Mouse (Mus musculus) layer of hippocampus, adult 6 months (tissue): Measurements from ENCODE around the gene Pls1. TPM values are rescaled to one million over a fixed set of nuclear protein-coding genes. Genes with fewer than 3 reads are reported as not detected.

Experiments
- long read RNA-seq, 2 experiments: library from polyadenylated mRNA; unstranded; transcript quantifications; one replicate each; pipeline ENCODE4 v2.0.0; 2019 to 2020
- polyA plus RNA-seq: library from polyadenylated mRNA; unstranded; fragments of <200 nt; fragmentation: Nextera tagmentation; gene quantifications from 2 replicates; pipeline ENCODE4 v1.2.3, GENCODE M21; 2021

Gene Pls1
- 6.7 and 7.9 TPM in 2 replicates for polyA plus RNA-seq
- long read RNA-seq, experiment 1, partial matches to known transcripts = 1 of 3 reads
- long read RNA-seq, experiment 1, other reads (novel, unspliced or antisense) = 0 of 3 reads
- long read RNA-seq, experiment 2, transcript Pls1-201 (16 exons, 3,704 nt) = major isoform, 23 of 33 reads
- long read RNA-seq, experiment 2, partial matches to known transcripts = 3 of 33 reads
- long read RNA-seq, experiment 2, other reads (novel, unspliced or antisense) = 7 of 33 reads

GRCm38 (mm10) chr9:95844825-95845460, at the start of gene Pls1:
Gene Pls1 (minus strand): TSS chr9:95845311.

GRCm38 (mm10) chr9:95857414-95858026, 12.4 kb upstream of the Pls1 start, which contains the start of gene Atr:
Gene Atr (plus strand): TSS chr9:95857597.

GRCm38 (mm10) chr9:95750037-95750511, 95.0 kb downstream of the Pls1 start, which contains the start of gene Trpc1:
Gene Trpc1 (minus strand): TSS chr9:95750375.

Other genes with a start within 250 kb of the Pls1 start
- 2.1 and 5.9 TPM in 2 replicates for gene Pcolce2, start 207.7 kb downstream of the Pls1 start, polyA plus RNA-seq
- gene Trpc1, start 94.9 kb downstream of the Pls1 start, polyA plus RNA-seq = 3.5 and 3.8 TPM in 2 replicates
- 0.87 and 1.4 TPM in 2 replicates for gene Atr, start 12.3 kb upstream of the Pls1 start, polyA plus RNA-seq
- gene Xrn1, start 109.4 kb upstream of the Pls1 start, polyA plus RNA-seq = 5.0 and 5.6 TPM in 2 replicates